Mouse (Mus musculus): ENCODE data around the gene Zc3hav1l. TPM values are rescaled to one million over a fixed set of nuclear protein-coding genes. Genes with fewer than 3 reads are reported as not detected.

Gene Zc3hav1l
- polyA plus RNA-seq, 1 experiment from 2014 or later = 6.1 TPM

DNA sequence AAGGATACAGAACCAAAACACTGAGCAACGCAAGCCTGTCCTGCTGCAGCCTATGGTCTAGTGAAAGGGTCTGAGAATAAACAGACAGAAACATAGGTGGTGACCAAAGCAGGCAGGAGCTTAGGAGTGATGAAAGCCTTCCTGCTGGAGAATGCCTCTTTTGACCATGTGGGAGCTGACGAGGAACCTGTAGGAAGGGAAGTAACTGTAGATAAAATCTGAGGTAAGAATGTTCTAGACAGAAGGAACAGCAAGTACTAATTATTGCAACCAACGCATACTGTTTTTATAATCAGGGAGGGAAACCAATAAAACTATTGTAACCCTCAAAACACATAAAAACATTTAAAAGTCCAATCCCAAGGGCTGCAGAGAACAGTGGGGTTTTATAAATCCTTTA is 54.9 kb downstream of the Zc3hav1l start:
- Histone ChIP-seq H3K36me3 (no peaks in the 10 kb centered on the region), H3K4me3 (replicated peaks) (no peak overlapping the region), H3K4me1 (peaks cover 42% of the 10 kb centered on the region), H3K4me2 (no peak overlapping the region), H3K9ac (replicated peaks) (no peak overlapping the region), H3K27me3 (replicated peaks) (no peaks in the 10 kb centered on the region), H3K27ac (replicated peaks) (no peak overlapping the region), H3K9me3 (replicated peaks) (no peaks in the 10 kb centered on the region)
- ATAC-seq (ENCODE audit: low FRiP score) = no peak
- WGBS = 69% methylated on average over 3 of the region's 3 CpGs

DNA sequence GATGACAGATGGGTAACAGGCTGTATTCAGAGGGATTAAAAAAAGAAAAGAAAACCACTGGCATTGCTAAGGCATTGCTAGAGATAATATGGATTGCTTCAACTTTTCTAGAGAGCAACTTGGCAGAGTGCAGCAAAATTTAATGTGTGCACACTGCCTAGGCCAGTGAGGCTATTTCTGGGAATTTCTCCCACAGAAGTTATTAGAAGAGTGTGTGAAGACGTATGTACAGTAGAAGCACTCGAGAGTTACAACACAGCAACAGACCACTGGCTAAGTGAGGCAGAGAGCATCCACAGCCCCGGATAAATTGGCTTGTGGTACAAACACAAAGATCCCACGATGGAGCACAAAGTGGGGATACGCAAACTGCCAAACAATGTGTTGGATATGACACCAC is 56.2 kb downstream of the Zc3hav1l start:
- no peak overlapping the region for H3K27ac ChIP-seq (replicated peaks)
- WGBS = 88% methylated on average over 5 of the region's 5 CpGs
- no peak overlapping the region for H3K9ac ChIP-seq (replicated peaks)
- no peak overlapping the region for H3K4me2 ChIP-seq
- ATAC-seq (ENCODE audit: low FRiP score) = no peak
- no peaks in the 10 kb centered on the region for H3K9me3 ChIP-seq (replicated peaks)
- H3K27me3 ChIP-seq (replicated peaks) = no peaks in the 10 kb centered on the region
- no peaks in the 10 kb centered on the region for H3K36me3 ChIP-seq
- no peak overlapping the region for H3K4me3 ChIP-seq (replicated peaks)
- H3K4me1 ChIP-seq = peaks cover 32% of the 10 kb centered on the region

DNA sequence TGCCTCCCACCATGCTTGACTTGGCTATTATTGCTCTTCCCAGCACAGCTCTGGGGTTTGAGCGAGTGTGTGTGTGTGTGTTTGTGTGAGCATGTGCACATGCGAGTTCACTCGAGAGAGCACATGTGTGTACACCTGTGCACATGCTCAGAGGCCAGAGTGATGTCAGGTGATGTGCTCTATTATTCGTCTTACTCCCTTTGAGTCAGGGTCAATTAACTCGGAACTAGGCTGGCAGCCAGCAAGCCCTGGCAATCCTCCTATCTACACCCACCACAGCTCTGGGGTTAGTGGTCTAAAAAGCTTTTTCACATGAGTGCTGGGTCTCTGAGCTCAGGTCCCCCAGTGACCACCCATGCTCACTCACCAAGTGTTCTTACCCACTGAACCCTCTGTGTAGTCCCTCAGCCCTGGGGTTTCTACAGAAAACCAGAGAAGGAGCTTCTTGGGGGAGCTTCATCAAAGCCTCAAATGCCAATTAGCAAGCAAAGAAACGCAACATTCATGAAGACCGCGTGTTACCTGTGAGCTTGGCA is 56.7 kb downstream of the Zc3hav1l start:
- 68% methylated on average over 8 of the region's 8 CpGs for WGBS
- Histone ChIP-seq H3K9me3 (replicated peaks) (no peaks in the 10 kb centered on the region), H3K9ac (replicated peaks) (no peak overlapping the region), H3K4me1 (peaks cover 32% of the 10 kb centered on the region), H3K4me2 (no peak overlapping the region), H3K27ac (replicated peaks) (0 out of 2 replicates have a peak overlapping the region, but pooled peaks have one; percentile 37), H3K36me3 (no peaks in the 10 kb centered on the region), H3K27me3 (replicated peaks) (no peaks in the 10 kb centered on the region), H3K4me3 (replicated peaks) (no peak overlapping the region)
- no peak for ATAC-seq (ENCODE audit: low FRiP score)

DNA sequence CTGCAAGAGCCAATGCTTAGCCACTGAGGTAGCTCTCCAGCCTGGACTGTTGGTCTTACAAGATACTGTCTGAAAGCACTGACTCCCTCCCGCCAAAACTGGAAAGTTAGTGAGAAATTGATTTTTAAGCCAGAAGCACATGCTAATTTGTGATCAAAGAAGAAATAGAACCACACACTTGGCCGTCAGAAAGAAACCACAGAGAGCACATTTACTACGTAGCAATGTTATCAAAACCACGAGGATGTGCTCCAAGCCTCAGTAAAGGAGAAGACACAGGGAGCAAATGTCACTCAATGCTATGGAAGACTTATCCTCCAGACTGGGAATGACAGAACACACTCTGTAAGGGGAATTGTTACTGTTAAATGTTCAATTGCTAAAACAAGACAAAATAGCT is 57.6 kb downstream of the Zc3hav1l start:
- Histone ChIP-seq H3K4me1 (peaks cover 32% of the 10 kb centered on the region), H3K9ac (replicated peaks) (no peak overlapping the region), H3K27ac (replicated peaks) (no peak overlapping the region), H3K4me3 (replicated peaks) (no peak overlapping the region), H3K27me3 (replicated peaks) (no peaks in the 10 kb centered on the region), H3K4me2 (no peak overlapping the region), H3K36me3 (no peaks in the 10 kb centered on the region; the same call in 1 of the 2 replicates), H3K9me3 (replicated peaks) (no peaks in the 10 kb centered on the region)
- ATAC-seq (ENCODE audit: low FRiP score) = no peak
- WGBS = 92% methylated on average over 4 of the region's 4 CpGs

DNA sequence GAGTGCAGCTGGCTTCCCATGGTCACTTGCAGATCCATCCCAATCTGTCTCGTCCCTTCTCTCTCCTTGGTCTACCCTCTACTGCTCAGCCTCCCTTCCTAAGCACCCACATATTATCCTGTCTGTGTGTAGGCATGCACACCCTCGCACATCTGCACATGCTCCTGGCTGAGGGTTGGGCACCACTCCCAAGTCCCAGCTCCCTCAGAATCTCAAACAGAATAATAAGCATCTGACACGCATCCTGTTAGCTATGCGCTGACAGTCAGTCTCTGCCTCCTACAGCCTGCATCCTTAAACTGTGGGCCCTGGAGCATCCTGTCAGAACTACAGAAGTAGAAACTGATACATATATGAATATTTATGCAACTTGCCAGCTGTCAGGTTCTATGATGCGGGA is 58.4 kb downstream of the Zc3hav1l start:
- 83% methylated on average over 5 of the region's 5 CpGs for WGBS
- H3K9ac ChIP-seq (replicated peaks) = no peak overlapping the region
- H3K9me3 ChIP-seq (replicated peaks) = no peaks in the 10 kb centered on the region
- no peak for ATAC-seq (ENCODE audit: low FRiP score)
- no peaks in the 10 kb centered on the region for H3K27me3 ChIP-seq (replicated peaks)
- H3K4me2 ChIP-seq = no peak overlapping the region
- H3K27ac ChIP-seq (replicated peaks) = no peak overlapping the region
- H3K4me3 ChIP-seq (replicated peaks) = no peak overlapping the region
- H3K36me3 ChIP-seq = no peaks in the 10 kb centered on the region; the same call in 1 of the 2 replicates
- H3K4me1 ChIP-seq = peaks cover 32% of the 10 kb centered on the region

DNA sequence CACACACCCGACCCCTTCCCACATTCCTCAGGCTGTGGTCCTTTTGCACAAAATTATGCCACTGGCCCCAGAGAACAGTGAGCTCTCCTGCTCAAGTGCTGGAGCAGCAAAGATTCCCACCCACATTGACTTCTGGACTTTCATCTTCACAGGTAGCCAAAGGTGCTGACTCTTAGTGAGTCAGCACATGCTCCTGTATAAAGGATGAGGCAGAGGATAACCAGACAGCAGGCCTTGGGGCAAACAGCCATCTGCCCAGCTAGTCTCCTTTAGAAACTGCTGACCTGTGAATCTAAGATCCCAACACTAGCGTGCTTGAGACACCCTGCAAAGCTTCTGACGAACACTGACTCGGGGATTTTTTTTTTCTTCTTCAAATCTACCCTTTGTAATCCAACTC is 60.7 kb downstream of the Zc3hav1l start:
- Histone ChIP-seq H3K4me1 (peaks cover 22% of the 10 kb centered on the region), H3K36me3 (no peaks in the 10 kb centered on the region; the same call in 1 of the 2 replicates), H3K9ac (replicated peaks) (no peak overlapping the region), H3K27ac (replicated peaks) (no peak overlapping the region), H3K4me3 (replicated peaks) (no peak overlapping the region), H3K4me2 (no peak overlapping the region), H3K9me3 (replicated peaks) (no peaks in the 10 kb centered on the region), H3K27me3 (replicated peaks) (no peaks in the 10 kb centered on the region)
- no peak for ATAC-seq (ENCODE audit: low FRiP score)
- WGBS = 74% methylated on average over 4 of the region's 4 CpGs

Other genes with a start within 250 kb of the Zc3hav1l start
- not detected in 2 replicates for gene Tmem213, start 190.0 kb downstream of the Zc3hav1l start, polyA plus RNA-seq (2015; fragmentation: Nextera tagmentation; extraction: Ambion mirVana)
- gene Atp6v0a4, start 174.7 kb downstream of the Zc3hav1l start, polyA plus RNA-seq (2015; fragmentation: Nextera tagmentation; extraction: Ambion mirVana) = 0.49 and 0.79 TPM in 2 replicates
- gene D630045J12Rik, start 45.2 kb downstream of the Zc3hav1l start, polyA plus RNA-seq (2015; fragmentation: Nextera tagmentation; extraction: Ambion mirVana) = 11.3 and 12.6 TPM in 2 replicates
- gene Zc3hav1, start 55.3 kb upstream of the Zc3hav1l start, polyA plus RNA-seq (2015; fragmentation: Nextera tagmentation; extraction: Ambion mirVana) = 1.4 and 5.8 TPM in 2 replicates
- gene Ttc26, start 82.2 kb upstream of the Zc3hav1l start, polyA plus RNA-seq (2015; fragmentation: Nextera tagmentation; extraction: Ambion mirVana) = 4.5 and 4.8 TPM in 2 replicates
- 17.1 and 21.8 TPM in 2 replicates for gene Ubn2, start 134.7 kb upstream of the Zc3hav1l start, polyA plus RNA-seq (2015; fragmentation: Nextera tagmentation; extraction: Ambion mirVana)
- 218 and 249 TPM in 2 replicates for gene Fmc1, start 234.2 kb upstream of the Zc3hav1l start, polyA plus RNA-seq (2015; fragmentation: Nextera tagmentation; extraction: Ambion mirVana)